Mouse (Mus musculus) liver, embryonic 15.5 days (tissue): ENCODE data around the gene Tsga10ip. TPM values are rescaled to one million over a fixed set of nuclear protein-coding genes. Genes with fewer than 3 reads are reported as not detected.

Experiments used
- ATAC-seq: fragments of 200-750 bp; cut with Nextera tagmentation; 2 replicates; pipeline ENCODE4 v1.8.0; 2017; ENCODE audit warnings: moderate number of reproducible peaks, mild to moderate bottlenecking, moderate library complexity; ENCODE audit not compliant: insufficient read depth
- H3K27ac ChIP-seq: fragments of 300-500 bp; sonication (generic); replicated peaks from 2 replicates; pipeline ENCODE4 v1.5.1; 2015; ENCODE audit warnings: mild to moderate bottlenecking, inconsistent platforms
- H3K27me3 ChIP-seq: fragments of 300-500 bp; sonication (generic); 2 replicates; pipeline ENCODE4 v1.6.1; 2015; ENCODE audit warnings: mild to moderate bottlenecking, inconsistent platforms
- H3K36me3 ChIP-seq: fragments of 300-500 bp; sonication (generic); replicated peaks from 2 replicates; pipeline ENCODE4 v1.6.1; 2015; ENCODE audit warnings: moderate library complexity, mild to moderate bottlenecking, inconsistent platforms
- H3K4me1 ChIP-seq: fragments of 300-500 bp; sonication (generic); replicated peaks from 2 replicates; pipeline ENCODE4 v1.6.1; 2015; ENCODE audit warnings: inconsistent platforms
- H3K4me2 ChIP-seq: fragments of 300-500 bp; sonication (generic); 2 replicates; pipeline ENCODE4 v1.6.1; 2015; ENCODE audit warnings: moderate library complexity, mild to moderate bottlenecking, inconsistent platforms
- H3K4me3 ChIP-seq: fragments of 300-500 bp; sonication (generic); replicated peaks from 2 replicates; pipeline ENCODE4 v1.5.1; 2015; ENCODE audit warnings: mild to moderate bottlenecking, inconsistent platforms
- H3K9ac ChIP-seq: fragments of 300-500 bp; sonication (generic); 2 replicates; pipeline ENCODE4 v1.6.1; 2015; ENCODE audit warnings: moderate library complexity, mild to moderate bottlenecking, inconsistent platforms
- H3K9me3 ChIP-seq: fragments of 300-500 bp; sonication (generic); replicated peaks from 2 replicates; pipeline ENCODE4 v1.6.1; 2016; ENCODE audit warnings: inconsistent platforms
- WGBS: fragments of 180-500 bp; shearing (Covaris S2); methylation state at CpG from one replicate; pipeline ENCODE4 v1.1.7; 2015; ENCODE audit warnings: mixed read lengths; ENCODE audit not compliant: insufficient replicate concordance; 5-methylcytosine and 5-hydroxymethylcytosine counted together
- polyA plus RNA-seq: library from polyadenylated mRNA; unstranded; fragments of >200 nt; fragmentation: Nextera tagmentation; extraction: Ambion mirVana; gene quantifications from 2 replicates; pipeline ENCODE4 v1.2.1, GENCODE M21; 2015

Tsga10ip gene
- 0.46 TPM in 1 of 2 replicates, not detected in the other for polyA plus RNA-seq

DNA sequence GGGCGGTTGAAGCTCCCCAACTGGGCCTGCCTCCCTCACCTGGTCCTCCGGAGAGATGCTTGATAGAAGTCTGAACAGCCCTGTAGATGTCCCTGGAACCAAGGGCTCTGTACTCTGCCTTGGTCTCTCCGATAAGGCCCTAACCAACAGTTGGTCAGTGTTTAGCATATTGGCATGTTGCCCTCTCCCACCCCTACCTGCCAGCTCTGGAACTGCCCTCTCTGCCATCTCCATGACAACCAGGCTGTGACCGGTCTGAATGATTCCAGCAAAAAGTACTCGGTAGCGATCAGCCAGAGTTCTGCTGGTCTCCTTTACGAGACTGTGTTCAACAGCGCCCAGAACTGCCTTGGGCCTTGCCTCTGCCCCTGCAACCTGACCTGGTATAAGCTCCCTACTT, at the start of gene Tsga10ip:
Gene Tsga10ip, minus strand, starts transcription at position 234 of the 400 bp plus-strand sequence.
- WGBS = 77% methylated on average over 8 of the region's 8 CpGs
- no peaks in the 10 kb centered on the region for H3K36me3 ChIP-seq

DNA sequence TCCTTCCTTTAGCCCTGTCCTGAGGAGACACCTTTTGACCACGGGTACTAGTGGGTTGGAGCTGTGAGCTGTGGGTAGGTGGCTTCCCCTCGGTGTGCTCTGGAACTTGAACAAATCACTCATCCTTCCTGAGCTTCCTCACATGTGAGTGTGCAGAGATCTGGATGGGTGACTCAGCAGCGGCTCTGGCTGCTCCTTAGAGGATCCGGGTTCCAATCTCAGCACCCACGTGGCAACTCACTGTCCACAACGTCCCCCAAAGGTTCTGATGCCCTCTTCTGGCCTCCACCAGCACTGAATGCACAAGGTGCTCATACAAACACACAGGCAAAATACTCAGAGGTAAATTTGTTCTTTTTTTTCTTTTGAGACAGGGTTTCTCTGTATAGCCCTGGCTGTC, 49.4 kb upstream of the Tsga10ip start:
- no peak overlapping the region for H3K4me2 ChIP-seq
- H3K36me3 ChIP-seq = no peaks in the 10 kb centered on the region
- H3K9me3 ChIP-seq = no peaks in the 10 kb centered on the region
- ATAC-seq = no peak
- no peak overlapping the region for H3K4me3 ChIP-seq
- peaks cover 41% of the 10 kb centered on the region for H3K4me1 ChIP-seq
- WGBS = 44% methylated on average over 6 of the region's 6 CpGs
- H3K9ac ChIP-seq = no peak overlapping the region
- no peak overlapping the region for H3K27ac ChIP-seq
- peaks cover 58% of the 10 kb centered on the region for H3K27me3 ChIP-seq

More for the DNA sequence above, at the start of gene Tsga10ip:
- H3K4me2 ChIP-seq = no peak within 1 kb of the TSS
- H3K27me3 ChIP-seq = no peaks in the 10 kb centered on the region
- H3K4me3 ChIP-seq = no peak within 1 kb of the TSS
- ATAC-seq = no peak
- peaks cover 13% of the 10 kb centered on the region for H3K4me1 ChIP-seq
- H3K9me3 ChIP-seq = no peaks in the 10 kb centered on the region
- H3K9ac ChIP-seq = no peak within 1 kb of the TSS
- H3K27ac ChIP-seq = no peak within 1 kb of the TSS

DNA sequence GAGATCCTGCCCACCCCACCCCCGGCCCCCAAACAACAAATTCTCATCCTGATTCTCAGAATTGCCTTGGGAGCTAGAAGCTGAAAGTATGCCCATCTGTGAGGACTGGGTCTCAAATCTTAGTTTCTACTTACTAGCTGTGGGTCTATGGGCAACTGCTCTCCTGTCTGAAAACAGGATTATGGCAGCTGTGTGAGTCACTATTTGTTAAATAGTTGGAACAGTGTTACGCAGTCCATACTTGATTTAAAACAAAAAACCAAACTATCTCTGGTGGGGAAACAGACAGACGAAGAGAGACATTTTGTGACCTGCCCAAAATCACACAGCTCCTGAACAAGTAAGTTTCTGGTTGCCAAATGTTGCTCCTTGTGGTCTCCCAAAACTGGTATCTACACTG, 47.3 kb upstream of the Tsga10ip start:
- Histone ChIP-seq H3K27ac (no peak overlapping the region), H3K36me3 (no peaks in the 10 kb centered on the region), H3K4me2 (no peak overlapping the region), H3K27me3 (peaks cover 72% of the 10 kb centered on the region), H3K9me3 (no peaks in the 10 kb centered on the region), H3K4me3 (no peak overlapping the region), H3K9ac (no peak overlapping the region), H3K4me1 (peaks cover 22% of the 10 kb centered on the region)
- 60% methylated on average over 3 of the region's 3 CpGs for WGBS
- no peak for ATAC-seq

- Histone ChIP-seq H3K9me3 (no peaks in the 10 kb centered on the region), H3K27me3 (peaks cover 80% of the 10 kb centered on the region), H3K4me2 (peak overlapping the region; percentile 90), H3K4me3 (peak overlapping the region; percentile 59), H3K27ac (no peak overlapping the region), H3K4me1 (peaks cover 22% of the 10 kb centered on the region), H3K9ac (no peak overlapping the region), H3K36me3 (no peaks in the 10 kb centered on the region)
- peak; percentile 48 for ATAC-seq
- 4% methylated on average over 36 of the region's 36 CpGs for WGBS
Measured at GRCm38 (mm10) chr19:5448354-5449150, 46.2 kb upstream of the Tsga10ip start.

- no peaks in the 10 kb centered on the region for H3K36me3 ChIP-seq
- WGBS = under 1% methylated on average over 70 of the region's 70 CpGs
- peak within 1 kb of the TSS; percentile 9; the same call in 1 of the 2 replicates for H3K9ac ChIP-seq
- H3K27ac ChIP-seq = no peak within 1 kb of the TSS
- peaks cover 22% of the 10 kb centered on the region for H3K4me1 ChIP-seq
- peaks cover 80% of the 10 kb centered on the region for H3K27me3 ChIP-seq
- no peaks in the 10 kb centered on the region for H3K9me3 ChIP-seq
- no peak for ATAC-seq
- H3K4me3 ChIP-seq = peak within 1 kb of the TSS; percentile 59
- peak within 1 kb of the TSS; percentile 90 for H3K4me2 ChIP-seq
Measured at GRCm38 (mm10) chr19:5447515-5448353, 45.4 kb upstream of the Tsga10ip start, which contains the start of gene Fosl1. Fosl1 (plus strand) TSS chr19:5447547.

DNA sequence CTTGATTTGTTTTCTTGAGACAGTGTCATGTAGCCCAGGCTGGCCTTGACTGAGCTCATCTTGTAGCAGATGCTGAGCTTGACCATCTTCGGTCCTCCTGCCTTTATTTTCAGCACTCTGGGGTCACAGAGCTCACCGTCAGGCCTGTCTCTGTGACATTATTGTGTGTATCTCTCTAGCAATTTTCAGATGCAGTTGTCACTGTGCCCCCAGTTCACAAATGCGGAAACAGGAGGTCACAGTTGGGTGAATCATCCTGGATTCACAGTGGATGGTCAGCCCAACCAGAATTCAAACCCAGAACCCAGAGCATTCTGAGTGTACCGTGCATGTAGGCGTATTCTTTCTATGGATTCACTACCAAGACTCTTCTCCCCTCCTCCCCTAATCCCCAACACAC, 43.4 kb upstream of the Tsga10ip start:
- no peak for ATAC-seq
- Histone ChIP-seq H3K4me2 (no peak overlapping the region), H3K27ac (no peak overlapping the region), H3K9me3 (no peaks in the 10 kb centered on the region), H3K4me1 (peaks cover 22% of the 10 kb centered on the region), H3K27me3 (peaks cover 73% of the 10 kb centered on the region), H3K36me3 (no peaks in the 10 kb centered on the region), H3K4me3 (no peak overlapping the region), H3K9ac (no peak overlapping the region)
- WGBS = 70% methylated on average over 5 of the region's 5 CpGs

- ATAC-seq = no peak
- WGBS = 38% methylated on average over 7 of the region's 7 CpGs
- no peak overlapping the region for H3K27ac ChIP-seq
- H3K4me1 ChIP-seq = peaks cover 22% of the 10 kb centered on the region
- H3K9me3 ChIP-seq = no peaks in the 10 kb centered on the region
- no peak overlapping the region for H3K4me2 ChIP-seq
- H3K4me3 ChIP-seq = no peak overlapping the region
- H3K27me3 ChIP-seq = peaks cover 65% of the 10 kb centered on the region
- no peaks in the 10 kb centered on the region for H3K36me3 ChIP-seq
- no peak overlapping the region for H3K9ac ChIP-seq
Measured at GRCm38 (mm10) chr19:5444954-5445353, 42.6 kb upstream of the Tsga10ip start.

DNA sequence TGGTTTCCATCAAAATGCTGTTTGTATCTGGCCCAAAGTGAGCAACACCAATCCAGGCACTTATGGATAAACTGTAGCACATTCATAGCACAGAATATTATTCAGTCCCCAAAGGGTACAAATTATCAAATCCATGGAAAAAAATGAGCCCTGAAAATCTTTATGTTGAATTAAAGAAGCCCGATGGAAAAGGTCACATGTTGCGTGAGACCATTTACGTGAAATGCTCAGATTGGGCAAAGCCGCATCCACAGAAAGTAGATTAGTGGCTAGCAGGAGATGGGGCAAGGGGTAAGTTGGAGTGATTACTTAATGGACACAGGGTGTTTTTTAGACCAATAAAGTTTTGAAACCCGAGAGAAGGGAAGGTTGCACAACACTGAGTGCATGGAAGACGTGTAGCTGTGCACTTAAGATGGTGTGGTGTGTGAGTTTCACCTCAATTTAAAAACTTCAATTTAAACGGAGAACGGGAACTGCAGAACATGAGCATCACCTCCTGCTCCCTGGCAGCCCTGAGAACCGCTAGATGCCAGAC, 42.1 kb upstream of the Tsga10ip start:
- Histone ChIP-seq H3K4me1 (peaks cover 22% of the 10 kb centered on the region), H3K4me2 (no peak overlapping the region), H3K27me3 (peaks cover 60% of the 10 kb centered on the region), H3K9ac (no peak overlapping the region), H3K27ac (no peak overlapping the region), H3K9me3 (no peaks in the 10 kb centered on the region), H3K4me3 (no peak overlapping the region), H3K36me3 (no peaks in the 10 kb centered on the region)
- no peak for ATAC-seq
- 49% methylated on average over 9 of the region's 9 CpGs for WGBS

GRCm38 (mm10) chr19:5433951-5434350, 31.6 kb upstream of the Tsga10ip start:
- H3K9me3 ChIP-seq = no peaks in the 10 kb centered on the region
- no peak overlapping the region for H3K9ac ChIP-seq
- H3K27ac ChIP-seq = peak overlapping the region; percentile 64; the same call in 1 of the 2 replicates
- WGBS = 47% methylated on average over 7 of the region's 7 CpGs
- peaks cover 18% of the 10 kb centered on the region for H3K27me3 ChIP-seq
- ATAC-seq = no peak
- no peak overlapping the region for H3K4me3 ChIP-seq
- H3K4me2 ChIP-seq = peak overlapping the region; percentile 81
- H3K4me1 ChIP-seq = peaks cover 17% of the 10 kb centered on the region
- H3K36me3 ChIP-seq = no peaks in the 10 kb centered on the region

DNA sequence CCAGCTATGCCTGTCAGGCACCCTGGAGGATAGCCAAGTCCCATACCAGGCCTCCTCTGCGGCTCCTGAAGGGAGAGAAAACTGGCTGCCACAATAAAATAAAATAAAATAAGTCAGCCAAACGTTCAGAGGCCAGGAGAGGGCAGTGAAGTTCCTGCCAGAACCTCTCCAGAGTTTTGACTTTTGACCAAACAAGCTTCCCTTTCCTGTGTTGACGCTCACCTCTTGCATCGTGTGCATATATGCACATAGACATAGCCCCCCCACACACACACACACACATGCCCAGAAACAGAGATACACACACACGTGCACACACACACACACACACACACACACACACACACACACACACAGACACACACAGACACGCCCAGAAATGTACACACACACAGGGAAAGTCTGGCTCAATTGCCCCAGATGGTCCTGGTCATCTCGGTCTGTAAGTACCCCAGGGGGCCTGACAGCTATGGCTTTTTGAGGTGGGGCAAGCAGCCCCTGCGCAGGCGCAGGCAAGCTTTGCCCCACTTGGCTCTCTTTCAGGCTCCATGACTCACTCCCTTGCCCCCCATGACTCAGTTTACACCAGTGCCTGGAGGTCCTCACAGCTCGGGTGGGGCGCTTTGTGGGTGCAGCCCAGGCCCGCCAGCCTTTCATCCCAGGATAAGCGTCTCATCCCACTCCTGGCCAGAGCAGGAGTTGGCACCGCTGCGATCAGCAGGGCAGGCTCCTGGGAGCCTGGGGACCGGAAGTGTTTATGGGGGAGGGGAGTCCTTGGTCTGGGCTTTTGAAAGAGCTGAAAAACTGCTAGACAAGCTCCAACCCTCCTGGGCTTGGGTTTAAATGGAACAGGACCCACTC, 30.9 kb upstream of the Tsga10ip start:
- Histone ChIP-seq H3K36me3 (no peaks in the 10 kb centered on the region), H3K4me1 (peaks cover 17% of the 10 kb centered on the region), H3K4me2 (peak overlapping the region; percentile 81), H3K9ac (peak overlapping the region; percentile 46; the same call in 1 of the 2 replicates), H3K4me3 (peak overlapping the region; percentile 51), H3K27ac (peak overlapping the region; percentile 64; the same call in 1 of the 2 replicates), H3K27me3 (peaks cover 18% of the 10 kb centered on the region), H3K9me3 (no peaks in the 10 kb centered on the region)
- 5% methylated on average over 16 of the region's 16 CpGs for WGBS
- peak; percentile 45 for ATAC-seq
